Mouse (Mus musculus) MEL-GATA-1-ER (cell line): Measurements from ENCODE around the gene Pip5k1a.
"Not testable (repeated sequence)": the region's sequence is repeated elsewhere in the genome, so short reads cannot be mapped to it uniquely, and the experiment has no call there.

Experiments used
- DNase-seq: peaks from one replicate; pipeline ENCODE4 v3.0.0-alpha.2; 2012; ENCODE audit warnings: low read depth; ENCODE audit errors: extremely low read depth

The Pip5k1a gene

GRCm38 (mm10) chr3:95106338-95107117 is at the start of gene Pip5k1a:
Gene Pip5k1a, minus strand, starts transcription at chr3:95106930.
- DNase-seq, result peak; percentile 100

DNA sequence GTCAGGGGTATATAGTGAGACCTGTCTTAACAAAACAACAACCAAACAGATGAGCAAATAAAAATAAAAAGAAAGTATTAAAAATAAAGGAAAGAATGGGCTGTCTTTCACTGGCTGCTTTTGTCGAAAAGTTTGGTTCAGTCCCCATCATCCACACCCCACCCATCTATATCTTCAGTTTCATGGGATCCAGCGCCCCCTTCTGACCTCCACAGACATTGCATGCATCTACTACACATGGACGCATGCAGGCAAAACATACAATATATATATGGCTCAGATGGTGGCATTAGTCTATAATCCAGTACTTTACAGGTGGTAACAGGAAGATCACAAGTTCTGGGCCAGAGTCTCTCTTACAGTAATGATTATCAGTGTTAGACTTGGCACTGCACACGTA is 47.1 kb upstream of the Pip5k1a start:
- DNase-seq, result peak; percentile 83

DNA sequence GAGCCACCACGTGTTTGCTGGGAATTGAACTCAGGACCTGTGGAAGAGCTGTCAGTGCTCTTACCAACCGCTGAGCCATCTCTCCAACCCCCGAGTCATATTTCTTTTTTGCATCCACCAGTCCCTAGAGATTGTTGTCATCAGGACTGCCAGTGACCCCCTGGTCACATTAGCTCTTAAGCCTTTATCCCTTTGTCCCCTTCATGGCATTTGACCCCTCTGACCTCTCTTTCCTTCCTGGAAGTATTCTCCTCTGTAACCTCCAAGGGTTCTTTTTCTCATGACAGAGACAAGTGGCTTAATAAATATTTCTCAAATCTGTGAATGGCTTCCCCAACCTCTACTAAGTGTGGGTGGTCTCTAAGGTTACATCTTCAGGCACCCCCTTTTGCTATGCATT is 41.2 kb upstream of the Pip5k1a start:
- DNase-seq, result no peak

- peak; percentile 79 for DNase-seq
Measured at GRCm38 (mm10) chr3:95142617-95143011, 35.9 kb upstream of the Pip5k1a start.

DNA sequence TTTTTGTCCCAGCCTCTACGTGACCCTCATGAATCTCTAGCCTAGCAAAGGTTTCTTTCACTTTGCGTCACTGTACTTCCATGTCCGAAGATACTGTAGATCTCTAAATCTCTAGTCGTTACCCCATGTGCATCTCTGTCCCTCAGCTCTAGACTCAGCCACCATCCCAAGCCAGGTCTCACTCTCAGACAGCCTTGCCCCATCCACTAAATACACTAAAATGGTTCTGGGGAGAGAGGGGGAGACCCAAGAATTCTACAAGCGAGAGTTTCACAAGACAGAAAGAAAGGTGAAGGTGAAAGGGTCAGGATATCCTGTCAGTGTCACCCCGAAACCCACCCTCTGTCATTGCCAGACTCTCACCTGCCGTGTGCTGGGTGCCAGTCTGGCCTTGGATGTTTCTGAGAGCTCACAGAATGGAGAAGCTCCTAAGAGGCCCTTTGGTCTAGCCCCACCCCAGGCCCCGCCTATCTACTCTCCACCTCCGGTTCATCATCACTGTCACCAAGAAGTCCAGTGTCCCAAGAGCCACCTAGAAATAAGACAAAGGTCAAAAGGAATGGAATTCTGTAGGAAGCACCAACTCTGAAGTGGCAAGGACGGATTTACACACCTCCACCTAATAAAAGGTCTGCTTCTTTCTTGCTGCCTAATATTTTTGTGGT is 35.4 kb upstream of the Pip5k1a start, which contains the start of gene Tnfaip8l2:
Gene Tnfaip8l2, minus strand, starts transcription at position 409 of the 665 bp plus-strand sequence.
- peak; percentile 75 for DNase-seq

DNA sequence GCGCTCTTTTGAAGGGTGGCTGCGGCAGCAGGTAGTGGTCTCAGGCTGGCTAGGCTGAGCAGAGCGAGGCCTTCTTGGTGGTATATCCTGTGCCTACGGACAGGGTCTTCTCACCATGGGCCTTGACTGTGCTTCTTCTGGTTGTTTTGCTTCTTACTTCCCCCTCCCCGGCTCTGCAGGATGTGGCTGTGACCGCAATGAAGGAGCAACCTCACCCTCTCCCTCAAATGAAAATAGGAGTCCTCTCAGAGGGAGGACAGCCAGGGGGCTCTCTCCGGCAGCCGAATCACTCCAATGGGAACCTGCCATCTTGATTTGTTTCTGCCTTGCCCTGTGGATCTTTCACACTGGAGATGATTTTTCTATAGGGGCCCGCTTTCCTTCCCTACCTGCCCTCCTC is 34.7 kb upstream of the Pip5k1a start:
- peak; percentile 70 for DNase-seq

DNA sequence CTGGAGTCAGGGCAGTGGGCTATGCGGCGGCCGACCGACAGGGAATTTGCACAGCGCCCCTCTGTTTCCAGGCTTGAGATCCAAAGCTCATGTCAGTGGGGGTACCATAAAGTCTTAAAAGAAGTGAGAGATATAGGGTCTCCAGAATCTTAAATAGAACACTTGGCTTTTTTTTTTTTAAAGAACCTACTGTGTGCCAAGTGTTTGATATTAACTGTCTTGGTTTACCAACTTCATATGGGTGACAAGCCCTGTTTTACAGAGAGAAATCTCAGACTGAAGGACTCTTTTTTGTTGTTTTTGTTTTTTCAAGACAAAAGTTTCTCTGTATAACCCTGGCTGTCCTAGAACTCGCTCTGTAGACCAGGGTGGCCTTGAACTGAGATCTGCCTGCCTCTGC is 34.1 kb upstream of the Pip5k1a start:
- no peak for DNase-seq

DNA sequence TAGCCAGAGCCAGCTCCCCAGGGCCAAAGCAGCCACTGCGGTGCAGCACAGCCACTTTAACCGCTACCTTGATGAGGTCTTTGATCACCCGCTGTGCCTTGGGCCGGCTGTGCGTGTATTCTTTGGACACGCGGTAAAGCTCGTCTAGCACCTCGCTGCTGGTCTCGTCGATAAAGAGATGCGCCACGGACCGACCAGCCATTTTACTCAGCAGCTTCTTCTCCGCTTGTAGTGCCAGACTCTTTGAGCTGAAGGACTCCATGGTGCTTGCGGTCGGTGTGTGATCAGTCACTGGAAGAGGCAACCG is 33.5 kb upstream of the Pip5k1a start:
- no peak for DNase-seq

DNA sequence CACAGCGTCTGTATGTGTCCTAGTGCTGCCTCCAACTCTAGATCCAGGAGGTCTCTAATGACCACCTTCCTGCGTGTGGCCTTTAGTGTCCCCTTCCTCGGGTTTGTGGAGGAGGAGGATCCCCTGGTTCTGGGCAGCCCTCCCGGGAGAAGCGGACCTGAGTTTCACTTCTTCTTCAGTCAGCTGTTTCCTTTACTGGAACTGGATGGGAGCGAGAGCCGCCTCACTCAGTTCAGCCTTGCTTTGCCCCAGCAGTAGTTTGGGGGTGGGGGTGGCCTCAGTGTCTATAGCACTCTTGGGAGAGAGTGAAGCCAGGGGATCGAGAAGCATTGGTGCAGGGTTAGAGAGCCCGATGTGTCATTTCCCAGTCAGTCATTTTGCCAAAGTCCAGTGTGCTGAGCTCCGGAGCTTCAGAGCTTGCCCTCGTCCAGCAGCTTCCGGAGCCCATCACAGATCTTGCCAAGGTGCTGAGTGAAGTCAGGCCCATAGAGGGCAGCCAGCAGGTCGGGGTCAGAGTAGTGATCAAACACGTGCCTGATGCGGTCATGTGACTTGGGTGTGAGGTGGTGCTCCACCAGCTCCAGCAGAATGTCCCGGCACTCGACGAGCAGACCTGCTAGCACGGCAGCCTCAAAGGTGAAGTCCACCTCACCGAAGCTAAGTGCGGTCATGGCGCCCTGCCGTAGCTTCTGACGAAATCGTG is 33.0 kb upstream of the Pip5k1a start:
- no peak for DNase-seq

DNA sequence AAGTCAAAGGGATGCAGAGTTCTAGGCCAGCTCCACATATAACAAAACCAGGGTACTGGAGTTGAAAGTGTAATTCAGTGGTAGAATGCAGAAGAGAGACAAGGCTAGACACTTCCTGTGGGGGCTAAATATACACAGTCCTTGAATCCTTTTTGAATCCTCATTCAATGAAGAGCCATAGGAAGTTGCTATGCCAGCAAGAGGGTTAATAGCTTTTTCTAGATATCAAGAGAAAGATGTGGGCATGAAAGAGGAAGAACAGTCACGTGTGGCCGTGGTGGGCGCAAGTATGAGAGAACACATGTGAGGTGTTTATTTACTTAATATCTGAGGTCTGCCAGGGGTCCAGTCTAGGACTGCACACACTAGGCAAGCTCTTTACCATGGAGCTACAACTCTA is 29.6 kb upstream of the Pip5k1a start:
- DNase-seq, result no peak

GRCm38 (mm10) chr3:95135433-95136052 is 28.8 kb upstream of the Pip5k1a start:
- DNase-seq, result peak; percentile 82

DNA sequence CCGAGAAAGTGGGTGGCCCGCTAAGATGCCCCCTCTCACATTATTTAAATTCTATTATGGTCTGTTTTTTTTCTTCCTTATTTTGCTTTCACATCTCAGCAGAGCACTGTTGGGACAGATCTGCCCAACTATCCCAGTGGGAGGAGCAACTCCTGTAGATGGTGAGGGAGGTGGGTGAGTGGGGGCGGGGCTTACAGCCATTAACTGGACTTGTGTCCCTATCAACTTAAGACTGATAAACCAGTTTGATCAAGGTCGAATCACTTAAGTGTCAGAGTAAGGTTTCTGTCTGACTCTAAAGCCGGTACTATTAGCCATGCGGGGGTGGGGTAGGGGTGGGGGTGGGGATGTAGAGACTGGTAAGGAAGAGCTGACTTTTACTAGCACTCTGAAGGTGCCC is 28.3 kb upstream of the Pip5k1a start:
- DNase-seq, result peak; percentile 85

DNA sequence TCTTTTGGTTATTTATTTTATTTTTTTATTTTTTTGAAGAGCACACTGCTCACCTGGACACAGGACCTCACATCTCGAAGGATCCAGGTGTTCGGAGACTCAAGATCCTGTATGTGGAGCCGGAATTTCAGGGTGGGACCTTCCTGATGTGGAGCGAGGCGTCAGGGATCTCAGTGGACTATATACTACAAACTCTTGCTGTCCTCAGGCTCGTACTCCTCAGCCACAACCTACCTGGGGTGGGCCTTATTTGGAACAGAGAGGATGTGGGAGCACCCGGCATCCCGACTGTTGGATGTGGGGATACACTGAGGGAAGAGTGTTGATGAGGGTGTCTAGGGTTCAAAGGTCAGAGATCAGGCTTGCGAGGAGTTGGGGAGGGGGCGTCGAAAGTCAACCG is 27.4 kb upstream of the Pip5k1a start:
- not testable (repeated sequence) for DNase-seq

DNA sequence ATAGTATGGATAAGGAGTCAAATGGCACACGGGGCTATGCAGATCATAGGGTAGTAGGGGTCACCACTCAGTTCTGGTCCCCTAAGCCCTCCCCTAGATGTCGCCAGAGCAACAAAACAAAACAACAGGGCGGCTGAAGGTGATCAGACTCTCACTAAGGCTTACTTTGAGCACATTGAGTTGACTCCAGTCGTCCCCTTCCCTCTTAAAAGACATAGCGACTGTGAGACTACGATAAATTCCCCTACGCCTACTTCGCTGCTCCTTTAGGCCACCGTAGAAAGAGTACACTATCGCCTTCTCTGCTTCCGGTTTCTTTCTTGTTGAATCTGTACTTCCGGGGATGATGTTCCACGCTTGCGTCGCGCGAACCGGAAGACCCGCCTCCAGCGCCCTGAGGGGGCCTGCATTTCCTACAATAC is 27.0 kb upstream of the Pip5k1a start, which contains the start of the genes Scnm1 and Lysmd1:
Gene Scnm1, minus strand, starts transcription at position 332 of the 422 bp plus-strand sequence.
Gene Lysmd1, plus strand, starts transcription at position 409 of the 422 bp plus-strand sequence.
- DNase-seq, result peak; percentile 100

- DNase-seq, result no peak
Measured at GRCm38 (mm10) chr3:95133176-95133575, 26.4 kb upstream of the Pip5k1a start.

DNA sequence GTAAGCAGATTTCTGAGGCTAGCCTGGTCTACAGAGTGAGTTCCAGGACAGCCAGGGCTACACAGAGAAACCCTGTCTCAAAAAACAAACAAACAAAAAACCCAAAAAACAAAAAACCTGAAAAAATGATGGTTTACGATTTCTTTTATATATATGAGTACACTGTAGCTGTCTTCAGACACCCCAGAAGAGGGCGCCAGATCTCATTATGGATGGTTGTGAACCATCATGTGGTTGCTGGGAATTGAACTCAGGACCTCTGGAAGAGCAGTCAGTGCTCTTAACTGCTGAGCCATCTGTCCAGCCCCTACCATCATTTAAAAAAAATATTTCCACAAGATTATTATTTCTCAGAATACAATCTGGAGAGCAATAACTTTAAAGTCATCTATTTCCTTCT is 25.7 kb upstream of the Pip5k1a start:
- DNase-seq, result not testable (repeated sequence)

- DNase-seq, result no peak
Measured at GRCm38 (mm10) chr3:95130081-95130480, 23.4 kb upstream of the Pip5k1a start.

DNA sequence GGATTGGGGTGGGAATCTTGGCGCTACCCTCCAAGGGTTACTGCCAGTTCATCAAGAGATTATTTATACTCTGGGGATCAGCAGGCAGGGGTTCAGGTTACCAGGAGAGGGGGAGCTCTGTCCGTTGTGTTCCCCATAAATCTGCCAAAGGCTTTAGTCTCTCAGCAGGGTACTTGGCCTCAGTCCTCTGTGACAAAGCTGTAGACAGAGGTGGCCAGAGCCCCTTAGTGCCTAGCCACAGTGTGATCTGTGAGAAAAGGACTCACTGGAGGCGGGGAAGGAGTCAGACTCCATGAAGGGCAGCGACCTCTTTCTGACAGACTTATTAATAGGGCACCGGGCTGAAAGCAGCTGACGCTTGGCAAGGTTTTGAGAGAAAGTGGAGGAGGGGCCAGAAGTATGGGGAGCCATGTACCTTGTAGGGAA is 22.5 kb upstream of the Pip5k1a start:
- no peak for DNase-seq

DNA sequence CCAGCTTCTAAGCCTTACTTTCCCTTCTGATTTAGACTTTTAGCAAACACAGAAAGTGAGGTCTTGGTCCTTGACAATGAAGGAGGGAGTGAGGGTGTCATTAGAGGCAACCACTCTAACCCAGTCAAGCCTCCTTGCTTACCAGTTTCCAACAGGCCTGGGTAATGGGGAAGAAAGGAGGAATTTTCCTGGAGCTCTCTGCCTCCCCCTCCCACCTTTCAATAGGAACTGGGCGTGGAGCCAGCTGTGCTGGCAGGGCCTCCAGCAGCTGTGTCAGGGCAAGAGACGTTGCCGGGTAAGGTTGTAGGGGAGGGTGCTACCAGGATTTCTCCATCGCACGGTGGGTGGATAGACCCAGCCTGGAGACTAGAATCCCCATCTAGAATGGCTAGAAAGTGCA is 18.2 kb upstream of the Pip5k1a start:
- no peak for DNase-seq

DNA sequence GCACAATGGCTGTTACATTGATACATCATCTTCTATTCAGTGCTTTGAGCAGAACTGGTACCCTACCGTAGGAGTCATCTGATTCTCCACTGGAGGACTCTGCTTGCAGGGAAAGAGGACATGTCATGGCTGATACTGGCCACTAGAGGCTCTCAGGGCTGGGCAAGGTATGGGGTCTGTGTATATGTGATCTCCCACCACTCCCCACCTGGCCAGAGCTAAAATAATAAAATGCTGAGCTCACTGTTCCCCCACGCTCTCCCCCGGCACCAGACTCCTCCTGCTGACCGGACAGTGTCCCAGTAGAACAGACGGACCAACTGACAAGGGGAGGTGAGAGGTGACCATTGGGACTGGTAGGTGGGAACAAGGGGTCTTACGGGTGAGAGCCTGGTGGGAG is 17.5 kb upstream of the Pip5k1a start, which contains the start of gene Tmod4:
Gene Tmod4, plus strand, starts transcription at position 231 of the 400 bp plus-strand sequence.
- no peak for DNase-seq

DNA sequence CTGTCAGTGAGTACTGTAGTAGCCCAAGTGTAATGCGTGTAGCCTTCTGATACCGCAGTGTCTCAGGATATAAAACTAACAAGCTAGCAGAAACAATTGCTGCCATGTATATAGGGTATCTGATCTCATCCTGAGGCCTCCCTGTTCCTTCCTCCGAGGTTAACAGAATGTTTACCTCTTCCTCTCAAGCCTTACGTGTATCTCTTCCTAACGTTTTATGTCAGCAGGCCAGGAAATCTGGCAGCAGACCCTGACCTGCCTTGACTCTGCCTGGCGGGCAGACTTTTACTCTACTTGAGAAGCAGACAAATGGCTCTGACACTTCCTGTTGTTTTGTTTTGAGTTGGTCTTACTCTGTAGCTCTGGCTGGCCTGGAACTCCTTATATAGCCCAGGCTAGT is 14.8 kb upstream of the Pip5k1a start:
- no peak for DNase-seq

GRCm38 (mm10) chr3:95117751-95118150 is 11.0 kb upstream of the Pip5k1a start:
- no peak for DNase-seq
